ENCODE assay signal across 12 mouse cellular contexts in the genomic region with DNA sequence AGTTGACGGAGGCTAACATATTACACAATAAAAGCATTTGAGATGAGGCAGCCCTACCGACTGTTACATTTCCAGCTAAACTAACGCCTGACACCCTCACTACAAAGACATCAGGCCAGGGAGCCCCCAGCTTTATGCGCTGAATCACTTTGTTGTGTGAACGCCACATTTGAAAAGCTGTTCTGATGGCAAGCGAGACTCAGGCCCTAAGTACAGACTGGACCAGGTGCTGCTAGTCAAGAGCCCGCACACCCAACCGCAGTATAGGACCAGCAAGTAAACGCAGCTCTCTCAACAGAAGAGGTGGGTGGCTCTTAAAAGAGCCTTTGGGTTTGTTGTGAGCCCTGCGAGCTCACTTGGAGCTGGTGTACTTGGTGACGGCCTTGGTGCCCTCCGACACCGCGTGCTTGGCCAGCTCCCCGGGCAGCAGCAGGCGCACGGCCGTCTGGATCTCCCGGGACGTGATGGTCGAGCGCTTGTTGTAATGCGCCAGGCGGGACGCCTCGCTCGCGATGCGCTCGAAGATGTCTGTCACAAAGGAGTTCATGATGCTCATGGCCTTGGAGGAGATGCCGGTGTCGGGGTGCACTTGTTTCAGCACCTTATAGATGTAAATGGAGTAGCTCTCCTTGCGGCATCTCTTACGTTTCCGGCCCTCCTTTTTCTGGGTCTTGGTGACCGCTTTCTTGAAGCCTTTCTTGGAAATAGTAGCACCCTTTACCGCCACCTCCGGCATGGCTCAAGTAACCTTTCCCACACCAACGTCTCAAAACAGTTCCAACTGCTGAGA. TPM values are rescaled to one million over a fixed set of nuclear protein-coding genes. Genes with fewer than 3 reads are reported as not detected.
"Had no signal": no experiment of that assay in that cellular context is flagged by ENCODE, and none has a peak within 500 bp of the region (broad histone marks: within the 10 kb centered on the region; RNA-seq: fewer than 3 reads in every experiment).

A gene (minus strand): TSS at position 736 of the 790 bp plus-strand sequence.

- DNase-seq: kidney, postnatal 14 days; lung, embryonic 14.5 days; lung, postnatal 10 days; lung, postnatal 4 days; midbrain, embryonic 14.5 days; right cerebral cortex, adult 18-20 months; right cerebral cortex, postnatal 25 days; thymus, postnatal 36 days had no signal

RNA-seq across cellular contexts. Expression of the gene that starts here (rescaled TPM):
- total RNA-seq: layer of hippocampus, postnatal 25 days; left cerebral cortex, adult 2 months; left cerebral cortex, postnatal 14 days; megakaryocyte, adult 5-6 weeks had no signal
